Mouse (Mus musculus) forebrain, embryonic 11.5 days (tissue): ENCODE measurements at regions not wholly inside any gene's neighbourhood (a gene's known extent, or its start where the extent isn't known, plus 50 kb on each side); places are given as distances from the start of the nearest gene placed in this dataset.
A peak's percentile ranks its signal among the peaks of the same experiment; 100 is the strongest.

ENCODE experiments used
- ATAC-seq: fragments of 200-750 bp; cut with Nextera tagmentation; replicated peaks from 2 replicates; pipeline ENCODE4 v1.8.0; 2017; ENCODE audit warnings: moderate TSS enrichment; ENCODE audit not compliant: low FRiP score
- DNase-seq: peaks from one replicate; pipeline ENCODE4 v3.0.0-alpha.2; 2017; ENCODE audit warnings: low spot score
- H3K27ac ChIP-seq: fragments of 300-500 bp; sonication (generic); 2 replicates; pipeline ENCODE4 v1.5.1; 2014; ENCODE audit warnings: low read depth, low read length
- H3K27me3 ChIP-seq: fragments of 300-500 bp; sonication (generic); 2 replicates; pipeline ENCODE4 v1.6.1; 2014; ENCODE audit warnings: mild to moderate bottlenecking, low read length, mixed read lengths; ENCODE audit not compliant: control insufficient read depth, insufficient read depth
- H3K36me3 ChIP-seq: fragments of 300-500 bp; sonication (generic); 2 replicates; pipeline ENCODE4 v1.6.1; 2014; ENCODE audit warnings: mild to moderate bottlenecking, low read length, moderate library complexity, mixed read lengths; ENCODE audit not compliant: control insufficient read depth, insufficient read depth
- H3K4me1 ChIP-seq: fragments of 300-500 bp; sonication (generic); replicated peaks from 2 replicates; pipeline ENCODE4 v1.6.1; 2014; ENCODE audit warnings: low read length, mixed read lengths; ENCODE audit not compliant: control insufficient read depth, insufficient read depth
- H3K4me2 ChIP-seq: fragments of 300-500 bp; sonication (generic); 2 replicates; pipeline ENCODE4 v1.6.1; 2014; ENCODE audit warnings: low read depth, mild to moderate bottlenecking, low read length, moderate library complexity, mixed read lengths; ENCODE audit not compliant: severe bottlenecking
- H3K4me3 ChIP-seq: fragments of 300-500 bp; sonication (generic); 2 replicates; pipeline ENCODE4 v1.5.1; 2014; ENCODE audit warnings: low read depth, low read length
- H3K9ac ChIP-seq: fragments of 300-500 bp; sonication (generic); 2 replicates; pipeline ENCODE4 v1.6.1; 2014; ENCODE audit warnings: low read length
- H3K9me3 ChIP-seq: fragments of 300-500 bp; sonication (generic); 2 replicates; pipeline ENCODE4 v1.6.1; 2016; ENCODE audit warnings: low read length, mixed read lengths; ENCODE audit not compliant: control insufficient read depth
- WGBS: fragments of 180-500 bp; shearing (Covaris S2); extraction: QIAGEN DNeasy Blood & Tissue Kit; methylation state at CpG from one replicate; pipeline ENCODE4 v1.1.7; 2014; 5-methylcytosine and 5-hydroxymethylcytosine counted together

DNA sequence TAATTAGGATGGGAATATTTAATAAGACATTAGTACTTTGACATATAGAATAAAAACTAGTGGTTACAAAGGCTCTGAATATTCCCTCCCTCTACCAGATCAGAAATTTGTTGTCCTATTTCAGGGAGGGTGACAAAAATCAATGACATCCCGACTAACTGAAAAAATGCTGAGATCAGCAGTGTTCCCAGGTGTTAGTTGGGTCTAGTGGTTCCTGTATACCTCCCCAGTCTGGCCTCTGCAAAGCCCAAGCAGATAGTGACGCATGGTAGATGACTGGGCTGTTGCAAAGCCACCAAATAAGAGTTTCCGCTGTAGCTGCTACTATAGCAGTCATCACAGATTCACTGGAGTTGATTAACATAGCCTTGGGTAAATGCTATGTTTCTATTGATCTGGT lies 59.9 kb upstream of the Gm4791 start:
- Histone ChIP-seq H3K27ac (no peak overlapping the region), H3K9ac (no peak overlapping the region), H3K4me1 (no peaks in the 10 kb centered on the region), H3K9me3 (no peaks in the 10 kb centered on the region), H3K36me3 (no peaks in the 10 kb centered on the region), H3K27me3 (no peaks in the 10 kb centered on the region), H3K4me2 (no peak overlapping the region), H3K4me3 (no peak overlapping the region)
- no peak for ATAC-seq
- no peak for DNase-seq
- WGBS, result 92% methylated on average over 3 of the region's 3 CpGs

DNA sequence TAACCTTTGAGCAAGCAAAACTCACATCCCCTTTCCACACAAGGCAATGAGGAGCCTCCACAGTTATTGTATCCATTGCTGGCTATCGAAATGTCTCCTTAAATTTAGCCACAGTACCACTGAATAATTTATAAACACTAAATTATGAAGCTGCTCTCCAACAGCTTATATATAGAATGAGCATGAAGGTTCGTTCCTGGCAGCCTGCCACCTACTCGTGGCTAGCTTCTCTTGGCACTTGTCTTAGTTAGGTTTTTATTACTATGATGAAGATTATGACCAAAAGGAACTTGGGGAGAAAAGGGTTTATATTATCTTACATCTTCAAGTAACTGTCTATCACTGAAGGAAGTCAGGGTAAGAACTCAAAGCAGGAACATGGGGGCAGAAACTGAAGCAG lies 72.9 kb upstream of the Gm4791 start:
- H3K36me3 ChIP-seq, result no peaks in the 10 kb centered on the region
- H3K4me3 ChIP-seq, result no peak overlapping the region
- H3K9ac ChIP-seq, result no peak overlapping the region
- H3K9me3 ChIP-seq, result no peaks in the 10 kb centered on the region
- no peaks in the 10 kb centered on the region for H3K4me1 ChIP-seq
- DNase-seq, result no peak
- H3K27ac ChIP-seq, result no peak overlapping the region
- 83% methylated on average over 3 of the region's 3 CpGs for WGBS
- no peak overlapping the region for H3K4me2 ChIP-seq
- H3K27me3 ChIP-seq, result no peaks in the 10 kb centered on the region
- no peak for ATAC-seq

DNA sequence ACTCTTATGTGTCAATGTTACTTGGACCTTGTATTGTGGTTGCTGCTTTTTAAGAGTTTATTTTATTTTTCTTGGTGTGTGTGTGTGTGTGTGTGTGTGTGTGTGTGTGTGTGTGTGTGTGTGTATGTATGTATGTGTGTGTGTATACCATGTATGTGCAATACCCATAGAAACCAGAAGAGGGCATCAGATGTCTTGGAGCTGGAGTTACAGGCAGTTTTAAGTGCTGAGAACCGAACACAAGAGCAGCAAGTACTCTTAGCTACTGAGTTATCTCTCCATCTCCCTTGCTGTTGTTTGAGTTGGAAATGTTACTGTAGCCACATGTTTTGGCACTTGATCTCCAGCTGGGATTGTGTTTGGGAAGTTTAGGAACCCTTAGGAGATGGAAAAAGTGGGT lies 78.5 kb upstream of the Gm4791 start:
- H3K9ac ChIP-seq, result no peak overlapping the region
- no peaks in the 10 kb centered on the region for H3K9me3 ChIP-seq
- H3K27ac ChIP-seq, result no peak overlapping the region
- H3K27me3 ChIP-seq, result no peaks in the 10 kb centered on the region
- H3K4me2 ChIP-seq, result no peak overlapping the region
- WGBS, result 84% methylated on average over 1 of the region's 1 CpGs
- ATAC-seq, result no peak
- H3K4me1 ChIP-seq, result no peaks in the 10 kb centered on the region
- no peaks in the 10 kb centered on the region for H3K36me3 ChIP-seq
- H3K4me3 ChIP-seq, result no peak overlapping the region
- no peak for DNase-seq

DNA sequence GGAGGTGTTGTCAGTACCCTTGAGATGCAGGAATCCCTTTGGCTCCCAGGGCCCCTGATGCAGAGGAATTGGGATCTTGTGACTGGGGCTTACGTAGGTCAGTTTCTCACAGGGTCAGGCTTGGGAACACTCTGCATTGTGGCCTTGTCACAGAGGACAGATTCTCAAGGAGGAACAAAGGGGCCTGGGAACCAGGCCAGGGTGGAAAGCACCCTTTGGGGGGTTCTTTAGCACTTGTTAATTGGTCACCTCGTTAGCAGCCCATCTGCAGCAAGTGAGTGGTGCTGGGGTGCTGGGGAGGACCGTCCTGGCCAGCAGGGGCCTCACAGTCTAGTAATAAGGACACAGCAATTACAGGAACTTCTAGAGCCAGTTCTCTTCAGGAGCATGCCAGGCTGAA lies 85.3 kb upstream of the Gm4791 start:
- Histone ChIP-seq H3K9me3 (no peaks in the 10 kb centered on the region), H3K4me1 (peaks cover 2% of the 10 kb centered on the region; the same call in 1 of the 2 replicates), H3K4me2 (no peak overlapping the region), H3K9ac (no peak overlapping the region), H3K27ac (no peak overlapping the region), H3K4me3 (no peak overlapping the region), H3K27me3 (no peaks in the 10 kb centered on the region), H3K36me3 (no peaks in the 10 kb centered on the region)
- DNase-seq, result peak; percentile 54
- no peak for ATAC-seq
- 16% methylated on average over 3 of the region's 3 CpGs for WGBS

DNA sequence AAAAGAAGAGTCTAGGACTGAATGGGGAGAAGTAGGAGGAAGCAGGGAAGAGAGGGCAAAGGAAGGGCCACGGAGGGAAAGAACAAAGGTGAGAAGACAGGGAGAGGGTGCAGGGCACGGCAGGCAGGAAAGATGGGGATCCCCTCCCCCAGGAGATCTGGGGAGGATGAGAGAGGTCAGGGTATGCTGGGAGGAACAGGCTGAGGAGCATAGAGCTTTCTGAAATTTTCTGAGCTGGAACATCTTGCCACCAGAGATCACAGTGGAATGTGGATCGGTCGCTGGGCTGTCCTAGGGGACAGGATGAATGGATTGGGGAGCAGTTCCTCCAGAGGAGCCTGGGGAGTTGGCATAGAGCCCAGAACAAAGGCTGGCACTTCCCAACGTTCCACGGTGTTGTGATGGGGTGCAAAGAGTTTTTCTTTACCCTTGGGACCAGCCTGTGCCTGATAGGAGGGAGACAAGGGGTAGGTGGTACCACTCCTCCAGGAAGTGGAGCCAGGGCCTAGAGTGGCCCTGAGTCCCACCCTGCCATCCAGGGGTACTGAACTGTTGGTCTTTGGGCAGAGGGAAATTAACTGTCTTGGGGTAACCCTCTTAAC lies 89.0 kb upstream of the Gm4791 start:
- H3K36me3 ChIP-seq, result no peaks in the 10 kb centered on the region
- DNase-seq, result no peak
- H3K4me2 ChIP-seq, result no peak overlapping the region
- peaks cover 2% of the 10 kb centered on the region; the same call in 1 of the 2 replicates for H3K4me1 ChIP-seq
- no peaks in the 10 kb centered on the region for H3K27me3 ChIP-seq
- H3K27ac ChIP-seq, result no peak overlapping the region
- no peak for ATAC-seq
- no peak overlapping the region for H3K9ac ChIP-seq
- H3K9me3 ChIP-seq, result no peaks in the 10 kb centered on the region
- WGBS, result 66% methylated on average over 6 of the region's 6 CpGs
- no peak overlapping the region for H3K4me3 ChIP-seq

DNA sequence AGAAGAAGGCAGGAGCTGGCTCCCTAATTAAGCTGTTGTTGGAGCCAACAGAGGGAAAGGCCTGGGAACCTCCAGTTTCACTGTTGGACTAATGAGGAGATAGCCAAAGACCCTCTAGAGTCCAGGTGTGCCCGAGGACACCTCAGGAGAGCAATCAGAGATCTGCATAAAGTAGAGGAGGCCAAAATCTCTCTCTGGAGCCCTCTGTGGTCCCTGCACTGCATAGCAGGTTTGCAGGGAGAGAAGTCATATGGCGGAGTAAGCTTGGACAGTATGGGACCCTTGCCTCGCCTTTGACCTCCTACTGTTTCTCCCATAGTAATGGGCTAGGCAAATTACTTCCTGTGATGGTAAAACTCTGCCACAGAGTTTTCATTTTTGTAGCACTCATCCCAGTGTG lies 93.5 kb upstream of the Gm4791 start:
- no peaks in the 10 kb centered on the region; the same call in 1 of the 2 replicates for H3K27me3 ChIP-seq
- DNase-seq, result no peak
- ATAC-seq, result no peak
- no peak overlapping the region for H3K27ac ChIP-seq
- H3K4me1 ChIP-seq, result no peaks in the 10 kb centered on the region
- no peaks in the 10 kb centered on the region for H3K36me3 ChIP-seq
- no peak overlapping the region for H3K4me2 ChIP-seq
- H3K9ac ChIP-seq, result no peak overlapping the region
- H3K4me3 ChIP-seq, result no peak overlapping the region
- H3K9me3 ChIP-seq, result no peaks in the 10 kb centered on the region
- WGBS, result 88% methylated on average over 3 of the region's 3 CpGs

DNA sequence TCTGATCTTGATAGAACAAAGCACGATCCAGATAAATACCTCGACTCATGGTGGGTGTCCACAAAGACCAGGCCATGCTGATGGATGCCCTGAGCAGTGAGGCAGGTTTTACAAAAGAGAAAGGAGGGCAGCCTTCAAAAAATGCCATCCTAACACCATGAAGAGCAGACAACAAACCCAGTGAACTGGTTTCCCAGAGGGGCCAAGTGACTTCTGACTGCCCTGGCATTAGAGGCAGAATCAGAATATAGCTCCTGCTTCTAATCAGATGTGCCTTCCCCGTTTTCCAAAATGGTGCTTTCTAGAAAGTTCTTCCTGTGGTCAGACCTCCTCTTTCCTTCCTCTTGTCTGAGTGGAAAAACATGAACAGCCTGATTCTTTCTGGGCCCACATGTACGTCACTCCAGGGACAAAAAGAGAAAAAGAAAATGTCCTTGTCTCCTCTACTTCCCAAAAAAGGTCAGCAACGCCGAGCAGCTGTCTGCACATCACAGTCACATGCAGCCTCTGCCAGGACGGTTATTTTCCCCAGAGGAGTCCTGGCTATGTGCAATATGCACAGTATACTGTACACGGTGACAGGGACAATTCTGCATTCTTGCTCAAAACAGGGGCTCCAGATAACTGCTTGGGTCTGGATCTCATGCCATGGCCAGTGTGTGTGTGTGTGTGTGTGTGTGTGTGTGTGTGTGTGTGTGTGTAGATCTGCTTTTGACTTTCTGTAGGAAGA lies 94.9 kb upstream of the Gm4791 start:
- WGBS, result 78% methylated on average over 8 of the region's 8 CpGs

DNA sequence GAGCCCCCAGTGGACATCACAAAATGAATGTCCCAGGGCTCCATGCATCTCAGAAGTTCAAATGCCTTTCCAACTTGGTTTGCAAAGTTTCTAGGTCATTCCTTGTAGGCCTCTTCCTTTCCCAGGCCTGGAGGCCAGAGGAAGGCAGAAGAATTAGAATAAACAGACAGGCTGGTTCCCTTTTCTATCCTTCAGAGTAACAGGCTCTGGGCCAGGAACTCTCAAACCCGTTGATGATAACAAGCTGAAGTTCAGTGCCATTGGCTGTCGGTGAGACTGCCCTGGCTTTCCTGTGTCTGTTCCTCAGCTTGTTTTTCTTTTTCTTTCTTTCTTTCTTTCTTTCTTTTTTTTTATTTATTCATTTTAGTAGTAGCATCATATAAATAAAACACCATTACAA lies 99.3 kb upstream of the Gm4791 start:
- no peaks in the 10 kb centered on the region; the same call in 1 of the 2 replicates for H3K27me3 ChIP-seq
- no peaks in the 10 kb centered on the region; the same call in 1 of the 2 replicates for H3K9me3 ChIP-seq
- DNase-seq (no peak), ATAC-seq (no peak)
- H3K36me3 ChIP-seq, result no peaks in the 10 kb centered on the region
- 78% methylated on average over 2 of the region's 2 CpGs for WGBS
- H3K4me1 ChIP-seq, result no peaks in the 10 kb centered on the region
- H3K9ac ChIP-seq, result no peak overlapping the region
- H3K27ac ChIP-seq, result no peak overlapping the region
- H3K4me3 ChIP-seq, result no peak overlapping the region
- H3K4me2 ChIP-seq, result no peak overlapping the region

More for the DNA sequence above, 94.9 kb upstream of the Gm4791 start:
- H3K9me3 ChIP-seq, result no peaks in the 10 kb centered on the region
- H3K36me3 ChIP-seq, result no peaks in the 10 kb centered on the region
- no peak for DNase-seq
- no peak overlapping the region for H3K9ac ChIP-seq
- H3K27ac ChIP-seq, result no peak overlapping the region
- H3K4me3 ChIP-seq, result no peak overlapping the region
- no peak overlapping the region for H3K4me2 ChIP-seq
- H3K27me3 ChIP-seq, result no peaks in the 10 kb centered on the region; the same call in 1 of the 2 replicates
- no peaks in the 10 kb centered on the region for H3K4me1 ChIP-seq
- no peak for ATAC-seq

DNA sequence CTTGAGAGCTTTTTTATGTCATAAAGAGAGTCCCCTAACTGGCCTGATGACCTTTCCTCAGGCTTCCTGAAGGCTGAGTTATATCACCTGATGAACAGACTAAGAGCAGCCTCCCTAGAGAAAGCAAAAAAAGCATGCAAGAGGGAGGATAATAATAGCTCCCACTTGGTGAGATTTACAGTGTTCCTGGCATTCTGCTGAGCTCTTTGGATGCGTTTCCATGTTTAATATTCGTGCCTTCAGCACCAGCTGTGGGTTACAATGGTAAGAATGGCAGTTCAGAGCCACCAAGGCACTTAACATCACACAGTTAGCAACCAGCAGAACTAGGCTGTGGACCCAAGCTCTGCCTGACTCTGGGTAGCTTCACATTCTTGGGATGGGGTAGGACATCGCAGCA lies 100.4 kb upstream of the Gm4791 start:
- ATAC-seq, result no peak
- Histone ChIP-seq H3K4me2 (no peak overlapping the region), H3K4me1 (no peaks in the 10 kb centered on the region), H3K36me3 (no peaks in the 10 kb centered on the region), H3K27ac (no peak overlapping the region), H3K27me3 (no peaks in the 10 kb centered on the region; the same call in 1 of the 2 replicates), H3K9me3 (no peaks in the 10 kb centered on the region; the same call in 1 of the 2 replicates), H3K4me3 (no peak overlapping the region), H3K9ac (no peak overlapping the region)
- WGBS, result 86% methylated on average over 3 of the region's 3 CpGs
- DNase-seq, result no peak
